ENCODE assay signal across 8 mouse cellular contexts in the genomic region with DNA sequence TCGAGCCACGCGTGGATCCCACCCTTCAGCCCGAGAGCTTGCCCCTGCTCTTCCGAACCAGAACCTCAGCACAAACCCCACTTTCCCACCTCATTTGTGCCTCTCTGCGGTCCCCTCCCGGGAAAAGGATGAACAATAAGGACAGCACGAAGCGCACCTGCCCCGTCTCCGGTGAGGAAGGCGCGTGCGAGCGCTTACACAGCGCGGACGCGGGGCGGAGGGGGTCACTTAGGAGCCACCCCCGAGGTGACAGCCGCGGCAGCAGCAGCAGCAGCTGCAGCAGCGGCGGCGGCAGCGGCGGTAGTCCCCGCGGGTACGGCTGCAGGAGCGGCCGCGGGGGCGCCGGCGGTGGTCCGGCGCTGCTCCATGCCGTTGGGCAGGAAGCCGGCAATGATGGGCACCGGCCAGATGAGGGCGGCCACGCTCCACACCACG. TPM values are rescaled to one million over a fixed set of nuclear protein-coding genes. Genes with fewer than 3 reads are reported as not detected.
DNase-seq lines count a peak whose midpoint lies in the region; ATAC-seq and TF ChIP-seq lines count a peak whose summit lies in the region.

No protein-coding gene starts in this region.

- peak overlapping the region; percentile 66 for H3K4me3 ChIP-seq in embryonic facial prominence, embryonic 15.5 days (replicated peaks)
- peak overlapping the region; percentile 47 for H3K4me3 ChIP-seq in hindbrain, embryonic 11.5 days (ENCODE audit: low read depth, low read length)
- H3K4me3 ChIP-seq in limb, embryonic 12.5 days (replicated peaks): peak overlapping the region; percentile 71
- H3K4me3 ChIP-seq in midbrain, embryonic 16.5 days (ENCODE audit: low read depth, low read length): peak overlapping the region; percentile 86
- H3K4me3 ChIP-seq in testis, adult 2 months (ENCODE audit: control insufficient read depth, low read depth, low read length): peak overlapping the region; percentile 90

- peak overlapping the region; percentile 96 for H3K4me2 ChIP-seq in embryonic facial prominence, embryonic 15.5 days (replicated peaks)
- H3K4me2 ChIP-seq in hindbrain, embryonic 11.5 days (replicated peaks; ENCODE audit: low read depth, low read length): peak overlapping the region; percentile 76
- peak overlapping the region; percentile 94 for H3K4me2 ChIP-seq in limb, embryonic 12.5 days
- H3K4me2 ChIP-seq in midbrain, embryonic 16.5 days (ENCODE audit: low read length): peak overlapping the region; percentile 77

- peaks cover 11% of the 10 kb centered on the region for H3K4me1 ChIP-seq in embryonic facial prominence, embryonic 15.5 days
- no peaks in the 10 kb centered on the region for H3K4me1 ChIP-seq in hindbrain, embryonic 11.5 days (replicated peaks; ENCODE audit: control insufficient read depth, insufficient read depth, low read length)
- peaks cover 4% of the 10 kb centered on the region; the same call in 1 of the 2 replicates for H3K4me1 ChIP-seq in limb, embryonic 12.5 days (replicated peaks)
- H3K4me1 ChIP-seq in midbrain, embryonic 16.5 days (ENCODE audit: control insufficient read depth, insufficient read depth, low read length): no peaks in the 10 kb centered on the region
- peaks cover 11% of the 10 kb centered on the region for H3K4me1 ChIP-seq in testis, adult 2 months (ENCODE audit: control insufficient read depth, insufficient read depth, low read length)

- DNase-seq in frontal cortex, postnatal 14 days (ENCODE audit: low spot score in 2 of 2): no peak
- DNase-seq in WW6 (ENCODE audit: low read depth, low spot score): peak; percentile 16
- peak; percentile 89 for DNase-seq in hindbrain, embryonic 11.5 days (ENCODE audit: low spot score)

- H3K27me3 ChIP-seq in embryonic facial prominence, embryonic 15.5 days: peaks cover 18% of the 10 kb centered on the region
- H3K27me3 ChIP-seq in hindbrain, embryonic 11.5 days (ENCODE audit: control insufficient read depth, insufficient read depth, low read length): no peaks in the 10 kb centered on the region
- H3K27me3 ChIP-seq in limb, embryonic 12.5 days: peaks cover 49% of the 10 kb centered on the region
- H3K27me3 ChIP-seq in midbrain, embryonic 16.5 days (ENCODE audit: control insufficient read depth, insufficient read depth, low read depth, low read length): no peaks in the 10 kb centered on the region; the same call in 1 of the 2 replicates
- H3K27me3 ChIP-seq in testis, adult 2 months (ENCODE audit: control insufficient read depth, insufficient read depth, low read length): peaks cover 2% of the 10 kb centered on the region; the same call in 1 of the 2 replicates

- ATAC-seq in frontal cortex, adult (ENCODE audit: low TSS enrichment): peak; percentile 22
- ATAC-seq in embryonic facial prominence, embryonic 15.5 days (ENCODE audit: insufficient number of reproducible peaks, low FRiP score, low TSS enrichment, low read depth): no peak
- ATAC-seq in hindbrain, embryonic 11.5 days (ENCODE audit: low FRiP score): no peak; the same call in 1 of the 2 replicates
- ATAC-seq in limb, embryonic 12.5 days (ENCODE audit: insufficient number of reproducible peaks, insufficient read depth, low FRiP score, low TSS enrichment, low read depth): 0 out of 2 replicates have a peak, but pooled peaks have one; percentile 3
- ATAC-seq in midbrain, embryonic 16.5 days: no peak

- 0 out of 2 replicates have a peak, but pooled peaks have one; percentile 67 for TF ChIP-seq CTCF in testis, adult 2 months (IDR thresholded peaks at IDR 0.05; ENCODE audit: control insufficient read depth, insufficient read depth, insufficient replicate concordance, low read depth, low read length)

- peak overlapping the region; percentile 58 for H3K9ac ChIP-seq in embryonic facial prominence, embryonic 15.5 days
- peak overlapping the region; percentile 81 for H3K9ac ChIP-seq in hindbrain, embryonic 11.5 days (ENCODE audit: low read depth, low read length)
- H3K9ac ChIP-seq in limb, embryonic 12.5 days (replicated peaks): peak overlapping the region; percentile 74
- peak overlapping the region; percentile 89 for H3K9ac ChIP-seq in midbrain, embryonic 16.5 days (ENCODE audit: low read depth, low read length)

- no peak for TF ChIP-seq POLR2A in testis, adult 2 months (IDR thresholded peaks at IDR 0.05; ENCODE audit: control insufficient read depth, low read depth, low read length)

- H3K9me3 ChIP-seq in embryonic facial prominence, embryonic 15.5 days (replicated peaks): no peaks in the 10 kb centered on the region
- H3K9me3 ChIP-seq in hindbrain, embryonic 11.5 days (ENCODE audit: control insufficient read depth, low read length): no peaks in the 10 kb centered on the region
- H3K9me3 ChIP-seq in limb, embryonic 12.5 days: no peaks in the 10 kb centered on the region
- H3K9me3 ChIP-seq in midbrain, embryonic 16.5 days (replicated peaks; ENCODE audit: control insufficient read depth, low read length, poor library complexity, severe bottlenecking): no peaks in the 10 kb centered on the region

- no peak overlapping the region for H3K27ac ChIP-seq in embryonic facial prominence, embryonic 15.5 days (replicated peaks)
- H3K27ac ChIP-seq in hindbrain, embryonic 11.5 days (ENCODE audit: low read depth, low read length): 0 out of 2 replicates have a peak overlapping the region, but pooled peaks have one; percentile 3
- no peak overlapping the region for H3K27ac ChIP-seq in limb, embryonic 12.5 days
- H3K27ac ChIP-seq in midbrain, embryonic 16.5 days (ENCODE audit: low read length): peak overlapping the region; percentile 80
- no peak overlapping the region for H3K27ac ChIP-seq in testis, adult 2 months (ENCODE audit: control insufficient read depth, insufficient read depth, low read depth, low read length)

- WGBS in embryonic facial prominence, embryonic 15.5 days: 1% methylated on average over 45 of the region's 45 CpGs
- WGBS in hindbrain, embryonic 11.5 days: 1% methylated on average over 44 of the region's 45 CpGs
- WGBS in limb, embryonic 12.5 days: under 1% methylated on average over 45 of the region's 45 CpGs
- under 1% methylated on average over 45 of the region's 45 CpGs for whole genome bisulfite sequencing in midbrain, embryonic 16.5 days

- no peaks in the 10 kb centered on the region for H3K36me3 ChIP-seq in embryonic facial prominence, embryonic 15.5 days
- no peaks in the 10 kb centered on the region for H3K36me3 ChIP-seq in hindbrain, embryonic 11.5 days (ENCODE audit: control insufficient read depth, insufficient read depth, low read length)
- H3K36me3 ChIP-seq in limb, embryonic 12.5 days: no peaks in the 10 kb centered on the region
- no peaks in the 10 kb centered on the region for H3K36me3 ChIP-seq in midbrain, embryonic 16.5 days (ENCODE audit: control insufficient read depth, insufficient read depth, low read length)
- H3K36me3 ChIP-seq in testis, adult 2 months (ENCODE audit: control insufficient read depth, insufficient read depth, low read length): no peaks in the 10 kb centered on the region

RNA-seq across cellular contexts. Expression of gene Tmem158, which starts 1.1 kb away (rescaled TPM):
- 17.0 and 18.8 TPM in 2 replicates for polyA plus RNA-seq in embryonic facial prominence, embryonic 15.5 days (2015; fragmentation: Nextera tagmentation; extraction: Ambion mirVana)
- 3.6 and 5.7 TPM in 2 replicates for polyA plus RNA-seq in hindbrain, embryonic 11.5 days (2014; fragmentation: Nextera tagmentation; extraction: Ambion mirVana)
- 15.3 and 17.0 TPM in 2 replicates for polyA plus RNA-seq in limb, embryonic 12.5 days (2016; fragmentation: Nextera tagmentation; extraction: Ambion mirVana)
- polyA plus RNA-seq in midbrain, embryonic 16.5 days (2015; fragmentation: Nextera tagmentation; extraction: Ambion mirVana): 30.1 and 35.8 TPM in 2 replicates
- polyA plus RNA-seq in testis, adult 2 months (2012; rRNA removed): 0.26 and 0.70 TPM in 2 replicates

RNA-seq across cellular contexts. Expression of gene Cdcp1, which starts 43.6 kb away (rescaled TPM):
- polyA plus RNA-seq in embryonic facial prominence, embryonic 15.5 days (2015; fragmentation: Nextera tagmentation; extraction: Ambion mirVana): 11.6 and 14.1 TPM in 2 replicates
- polyA plus RNA-seq in hindbrain, embryonic 11.5 days (2014; fragmentation: Nextera tagmentation; extraction: Ambion mirVana): 0.66 and 1.2 TPM in 2 replicates
- 3.6 and 3.8 TPM in 2 replicates for polyA plus RNA-seq in limb, embryonic 12.5 days (2016; fragmentation: Nextera tagmentation; extraction: Ambion mirVana)
- polyA plus RNA-seq in midbrain, embryonic 16.5 days (2015; fragmentation: Nextera tagmentation; extraction: Ambion mirVana): 0.07 and 0.19 TPM in 2 replicates
- polyA plus RNA-seq in testis, adult 2 months (2012; rRNA removed): 0.05 and 0.94 TPM in 2 replicates

Comparison
In these comparisons a context has a peak if more than half of its experiments do, and no peak if none do; other contexts are left out.
1. ATAC-seq: peak in frontal cortex, adult (single experiment) and limb, embryonic 12.5 days (single experiment); none in embryonic facial prominence, embryonic 15.5 days (single experiment), hindbrain, embryonic 11.5 days (single experiment) and midbrain, embryonic 16.5 days (single experiment).
2. DNase-seq: peak in WW6 (single experiment) and hindbrain, embryonic 11.5 days (single experiment); none in frontal cortex, postnatal 14 days (0 of 2).
3. H3K27ac ChIP-seq: peak in hindbrain, embryonic 11.5 days (single experiment) and midbrain, embryonic 16.5 days (single experiment); none in embryonic facial prominence, embryonic 15.5 days (single experiment), limb, embryonic 12.5 days (single experiment) and testis, adult 2 months (single experiment).
4. Peak in every context shown above with its lines, with median percentiles within 50 percentile points of each other: H3K4me2 ChIP-seq, H3K4me3 ChIP-seq and H3K9ac ChIP-seq.